Mouse (Mus musculus) heart, postnatal 25 days (tissue): ENCODE data around the gene Gm49416. TPM values are rescaled to one million over a fixed set of nuclear protein-coding genes. Genes with fewer than 3 reads are reported as not detected.

Experiments
- DNase-seq: peaks from one replicate; pipeline ENCODE4 v3.0.0; 2022; ENCODE audit warnings: low spot score
- intact Hi-C: fragments of 180-260 bp; cut with DNase I; formaldehyde crosslinking; loops from one replicate; pipeline ENCODE4 v1.15.1; 2025
- microRNA-seq: library from miRNA; unstranded; fragments of <30 nt; microRNA quantifications from one replicate; pipeline ENCODE4 v1.2.0, GENCODE M21; 2022
- total RNA-seq, 2 experiments: library from RNA; stranded (reverse); gene quantifications; 2 replicates each; pipeline ENCODE4 v1.2.3; 2021

The Gm49416 gene
- total RNA-seq, 2 experiments from 2014 or later: 0.68 to 2.0 TPM

DNA sequence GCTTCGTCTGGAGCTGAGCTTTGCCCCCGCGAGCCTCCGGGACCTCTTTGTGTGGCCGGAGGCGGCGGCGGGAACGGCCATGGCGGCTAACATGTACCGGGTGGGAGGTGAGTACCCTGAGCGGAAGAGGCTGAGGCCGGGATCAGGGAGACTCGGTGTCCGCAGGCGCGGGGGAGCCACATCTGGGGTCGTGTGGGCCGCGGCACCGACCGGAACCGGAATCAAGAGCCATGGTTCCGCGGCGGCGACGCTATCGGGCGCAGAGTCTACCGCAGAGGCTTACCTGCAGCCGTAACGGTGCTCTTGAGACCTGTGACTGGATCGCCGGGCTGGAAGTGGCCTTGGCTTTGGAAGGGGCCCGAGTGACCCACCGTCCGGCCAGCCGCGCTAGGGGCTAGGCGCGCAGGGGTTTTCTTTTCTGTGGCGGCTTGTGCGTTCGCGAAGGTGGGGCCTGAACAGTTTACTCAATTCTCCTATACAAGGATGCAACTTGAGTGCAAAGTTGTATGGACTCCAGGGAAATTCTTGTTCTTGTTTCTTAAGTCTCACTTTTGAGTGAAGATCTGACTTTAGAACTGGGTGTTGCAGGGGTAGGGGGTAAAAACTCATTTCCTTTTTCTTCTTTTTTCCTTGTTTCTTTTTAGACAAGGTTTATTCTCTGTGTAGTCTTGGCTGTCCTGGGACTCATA, 53.7 kb downstream of the Gm49416 start:
- peak; percentile 28 for DNase-seq

DNA sequence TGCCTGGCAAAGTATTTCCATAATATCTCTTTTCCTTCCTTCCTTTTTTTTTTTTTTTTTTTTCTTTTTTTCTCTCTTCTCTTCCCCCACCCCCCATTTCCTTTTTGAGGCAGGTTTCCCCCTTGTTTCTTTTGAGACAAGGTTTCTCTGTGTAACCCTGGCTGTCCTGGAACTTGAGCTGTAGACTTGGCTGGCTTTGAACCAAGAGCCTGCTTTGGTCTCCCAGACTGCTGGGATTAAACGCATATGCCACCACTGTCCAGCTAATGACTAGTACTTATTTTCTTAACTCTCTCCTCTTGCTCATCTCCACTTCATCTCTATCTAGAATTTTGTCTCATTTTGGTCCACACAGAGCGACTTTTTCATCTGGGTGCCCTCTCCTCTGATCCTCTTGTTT, 54.3 kb downstream of the Gm49416 start:
- intact Hi-C loops: loop anchor here (2.0 kb wide), 1 partner anchor 14 kb away; the partner anchor contains the start of genes Eml3 and Rom1
- no peak for DNase-seq

More for the DNA sequence above, 53.7 kb downstream of the Gm49416 start:
- intact Hi-C loops: loop anchor here (1.0 to 2.0 kb wide), 2 partner anchors 11 to 14 kb away; partner anchors contain the start of genes Eml3, Rom1 and Tut1

DNA sequence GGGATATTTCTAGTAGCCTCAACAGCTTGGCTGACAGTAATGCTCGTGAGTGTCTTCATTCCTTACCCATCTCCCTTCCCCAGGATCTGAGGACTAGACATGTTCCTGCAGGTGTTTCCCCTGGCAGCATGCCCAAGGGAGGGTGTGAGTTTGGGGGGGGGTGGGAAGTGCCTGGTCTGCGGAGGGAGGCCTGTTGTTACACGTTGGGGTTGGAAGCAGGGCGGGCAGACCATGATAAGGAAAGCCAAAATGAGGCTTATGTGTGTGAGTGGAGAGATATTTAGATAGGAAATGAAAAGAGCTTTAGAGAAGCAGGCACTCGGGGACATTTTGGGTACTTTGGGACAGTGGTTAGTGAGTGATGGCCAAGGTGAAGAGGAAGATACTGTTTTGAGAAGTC, 55.3 kb downstream of the Gm49416 start:
- intact Hi-C loops: no loop called here
- DNase-seq: no peak

DNA sequence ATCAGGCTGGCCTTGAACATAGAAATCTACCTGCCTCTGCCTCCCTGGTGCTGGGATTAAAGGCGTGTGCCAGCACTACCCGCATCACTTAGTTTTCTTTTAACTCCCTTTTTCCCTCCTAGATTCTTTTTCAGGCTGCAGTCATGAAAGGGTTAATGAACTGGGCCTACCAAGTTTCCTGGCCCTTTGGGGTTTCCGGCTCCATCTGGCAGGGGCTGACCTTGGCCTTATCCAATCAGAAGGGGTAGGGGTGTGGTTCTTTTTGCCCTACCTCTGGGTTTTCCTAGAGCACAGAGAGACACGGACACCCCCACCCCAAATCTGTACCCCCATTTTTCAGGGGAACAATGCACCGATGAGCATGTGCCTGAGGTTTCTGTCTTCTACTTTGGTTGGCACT, 56.0 kb downstream of the Gm49416 start:
- intact Hi-C loops: loop anchor here (5.0 kb wide), 1 partner anchor 32 kb away; no protein-coding TSS in a partner anchor
- peak; percentile 44 for DNase-seq

Small RNA genes within 50 kb of the gene (microRNA-seq; reads per million reads assigned to microRNA genes)
- 0.83 reads per million for gene Mir5136

Other genes starting within 250 kb of the Gm49416 start
- gene Chrm1, start 225.1 kb upstream of the Gm49416 start, total RNA-seq: not detected
- 10 to 100 TPM; 36.1 to 38.0 TPM for gene Slc3a2, start 165.6 kb upstream of the Gm49416 start, total RNA-seq
- 10 to 100 TPM; 17.9 to 18.9 TPM for gene Wdr74, start 153.1 kb upstream of the Gm49416 start, total RNA-seq
- not detected for gene 1700092M07Rik, start 148.2 kb upstream of the Gm49416 start, total RNA-seq
- 10 to 100 TPM; 27.6 to 31.0 TPM for gene Stx5a, start 147.5 kb upstream of the Gm49416 start, total RNA-seq
- gene Nxf1, start 131.9 kb upstream of the Gm49416 start, total RNA-seq: 10 to 100 TPM; 37.5 to 48.1 TPM
- 100 to 1,000 TPM; 108 to 110 TPM for gene Tmem223, start 117.9 kb upstream of the Gm49416 start, total RNA-seq
- gene Tmem179b, start 114.5 kb upstream of the Gm49416 start, total RNA-seq: 10 to 100 TPM; 14.8 to 16.4 TPM
- gene Taf6l, start 102.5 kb upstream of the Gm49416 start, total RNA-seq: 1 to 10 TPM; 7.4 to 7.6 TPM
- gene Polr2g, start 90.3 kb upstream of the Gm49416 start, total RNA-seq: 10 to 100 TPM; 53.4 to 62.4 TPM
- gene Zbtb3, start 86.4 kb upstream of the Gm49416 start, total RNA-seq: 1 to 10 TPM; 1.9 to 2.1 TPM
- gene Ttc9c, start 69.6 kb upstream of the Gm49416 start, total RNA-seq: 10 to 100 TPM; 12.5 to 15.8 TPM
- gene Hnrnpul2, start 68.9 kb upstream of the Gm49416 start, total RNA-seq: 10 to 100 TPM; 42.5 to 49.4 TPM
- gene AC129217.1, start 59.2 kb upstream of the Gm49416 start, total RNA-seq: not detected
- 10 to 100 TPM; 23.9 to 24.0 TPM for gene Bscl2, start 51.5 kb upstream of the Gm49416 start, total RNA-seq
- gene Gng3, start 49.7 kb upstream of the Gm49416 start, total RNA-seq: not detected
- 1 to 10 TPM; 3.3 to 4.9 TPM for gene Lrrn4cl, start 38.2 kb upstream of the Gm49416 start, total RNA-seq
- 100 to 1,000 TPM; 113 to 124 TPM for gene Ubxn1, start 17.4 kb upstream of the Gm49416 start, total RNA-seq
- gene Uqcc3, start 8.0 kb upstream of the Gm49416 start, total RNA-seq: 10 to 100 TPM; 59.3 to 60.1 TPM
- 1 to 10 TPM; 1.4 to 5.9 TPM for gene Lbhd1, start 5.2 kb upstream of the Gm49416 start, total RNA-seq
- gene Gm49403, start 5.0 kb upstream of the Gm49416 start, total RNA-seq: not detected
- 10 to 100 TPM; 17.6 to 19.8 TPM for gene 1810009A15Rik, start 73 bp upstream of the Gm49416 start, total RNA-seq
- 10 to 100 TPM; 11.2 to 11.8 TPM for gene Ints5, start 4.1 kb downstream of the Gm49416 start, total RNA-seq
- 10 to 100 TPM; 55.6 to 58.7 TPM for gene Ganab, start 9.1 kb downstream of the Gm49416 start, total RNA-seq
- gene B3gat3, start 31.4 kb downstream of the Gm49416 start, total RNA-seq: 10 to 100 TPM; 35.9 to 36.7 TPM
- 10 to 100 TPM; 22.0 to 23.6 TPM for gene Rom1, start 40.4 kb downstream of the Gm49416 start, total RNA-seq
- 1 to 10 TPM; 8.9 to 9.1 TPM for gene Eml3, start 40.6 kb downstream of the Gm49416 start, total RNA-seq
- gene Mta2, start 52.9 kb downstream of the Gm49416 start, total RNA-seq: 10 to 100 TPM; 29.5 to 32.3 TPM
- gene Tut1, start 64.9 kb downstream of the Gm49416 start, total RNA-seq: 1 to 10 TPM; 7.2 to 8.8 TPM
- gene Eef1g, start 78.1 kb downstream of the Gm49416 start, total RNA-seq: 100 to 1,000 TPM; 241 to 256 TPM
- 100 to 1,000 TPM; 283 to 326 TPM for gene Ahnak, start 100.4 kb downstream of the Gm49416 start, total RNA-seq
- gene Scgb1a1, start 199.0 kb downstream of the Gm49416 start, total RNA-seq: 1 to 10 TPM in 1 of 2 experiments, not detected in 1; 3.6 TPM
- 10 to 100 TPM; 22.4 to 26.3 TPM for gene Asrgl1, start 246.7 kb downstream of the Gm49416 start, total RNA-seq